Mouse (Mus musculus) kidney, postnatal 0 days (tissue): ENCODE results near the gene Cacna1c. TPM values are rescaled to one million over a fixed set of nuclear protein-coding genes. Genes with fewer than 3 reads are reported as not detected.

ENCODE experiments used
- ATAC-seq: fragments of 200-750 bp; cut with Nextera tagmentation; replicated peaks from 2 replicates; pipeline ENCODE4 v1.8.0; 2017; ENCODE audit warnings: low read depth, moderate number of reproducible peaks, moderate TSS enrichment, moderate library complexity; ENCODE audit not compliant: low FRiP score
- DNase-seq: peaks from one replicate; pipeline ENCODE4 v3.0.0-alpha.2; 2016; ENCODE audit warnings: low spot score
- H3K27ac ChIP-seq: fragments of 300-500 bp; sonication (generic); 2 replicates; pipeline ENCODE4 v1.5.1; 2014; ENCODE audit warnings: mild to moderate bottlenecking
- H3K27me3 ChIP-seq: fragments of 300-500 bp; sonication (generic); 2 replicates; pipeline ENCODE4 v1.6.1; 2014; ENCODE audit warnings: low read length, mixed read lengths; ENCODE audit not compliant: insufficient read depth
- H3K36me3 ChIP-seq: fragments of 300-500 bp; sonication (generic); 2 replicates; pipeline ENCODE4 v1.6.1; 2014; ENCODE audit warnings: low read length, mixed read lengths; ENCODE audit not compliant: insufficient read depth
- H3K4me1 ChIP-seq: fragments of 300-500 bp; sonication (generic); replicated peaks from 2 replicates; pipeline ENCODE4 v1.6.1; 2014; ENCODE audit warnings: antibody characterized with exemption, low read length, mixed read lengths; ENCODE audit not compliant: insufficient read depth
- H3K4me2 ChIP-seq: fragments of 300-500 bp; sonication (generic); 2 replicates; pipeline ENCODE4 v1.6.1; 2014; ENCODE audit warnings: mild to moderate bottlenecking, low read length, moderate library complexity, mixed read lengths
- H3K4me3 ChIP-seq: fragments of 300-500 bp; sonication (generic); replicated peaks from 2 replicates; pipeline ENCODE4 v1.5.1; 2014; ENCODE audit warnings: low read depth, low read length
- H3K9ac ChIP-seq: fragments of 300-500 bp; sonication (generic); 2 replicates; pipeline ENCODE4 v1.6.1; 2014; ENCODE audit warnings: low read depth, low read length
- H3K9me3 ChIP-seq: fragments of 300-500 bp; sonication (generic); replicated peaks from 2 replicates; pipeline ENCODE4 v1.6.1; 2016; ENCODE audit warnings: low read length, inconsistent platforms, mixed read lengths
- CTCF ChIP-seq: IDR thresholded peaks from 2 replicates; pipeline ENCODE4 v1.5.1; 2016; ENCODE audit warnings: antibody characterized with exemption, low read depth, mild to moderate bottlenecking, moderate library complexity
- WGBS: fragments of 180-500 bp; shearing (Covaris S2); extraction: QIAGEN DNeasy Blood & Tissue Kit; methylation state at CpG from one replicate; pipeline ENCODE4 v1.1.7; 2014; 5-methylcytosine and 5-hydroxymethylcytosine counted together
- polyA plus RNA-seq: library from polyadenylated mRNA; unstranded; fragments of >200 nt; fragmentation: Nextera tagmentation; extraction: Ambion mirVana; gene quantifications from 2 replicates; pipeline ENCODE4 v1.2.1, GENCODE M21; 2015

Cacna1c gene
- polyA plus RNA-seq, 1 experiment from 2014 or later = 1.3 TPM

DNA sequence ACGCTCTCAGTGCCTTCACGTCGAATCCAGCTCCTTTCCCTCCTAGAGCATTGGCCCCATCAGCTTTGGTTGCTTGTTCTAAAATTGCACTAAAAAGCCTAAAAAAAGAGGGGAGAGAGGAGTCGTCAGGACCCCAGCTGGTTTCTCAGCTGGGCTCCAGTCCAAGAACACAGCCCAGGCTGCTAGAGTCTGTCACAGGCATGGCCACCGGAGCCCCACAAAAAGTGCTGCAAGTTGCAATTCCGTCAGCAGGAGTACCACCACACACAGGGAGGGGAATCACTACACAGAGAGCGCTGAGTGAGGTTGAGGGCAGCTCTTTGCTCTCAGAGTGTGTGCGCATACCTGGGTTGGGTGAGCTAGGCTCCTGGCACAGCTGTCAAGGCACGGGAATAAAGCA is 419.8 kb downstream of the Cacna1c start:
- no peaks in the 10 kb centered on the region for H3K27me3 ChIP-seq
- no peak overlapping the region for H3K4me3 ChIP-seq
- whole genome bisulfite sequencing = 77% methylated on average over 9 of the region's 9 CpGs
- DNase-seq = peak; percentile 6
- H3K4me2 ChIP-seq = no peak overlapping the region
- H3K36me3 ChIP-seq = no peaks in the 10 kb centered on the region
- H3K9ac ChIP-seq = no peak overlapping the region
- 0 out of 2 replicates have a peak, but pooled peaks have one; percentile 40 for ATAC-seq
- H3K9me3 ChIP-seq = no peaks in the 10 kb centered on the region
- H3K27ac ChIP-seq = no peak overlapping the region
- no peak for TF ChIP-seq CTCF
- H3K4me1 ChIP-seq = no peaks in the 10 kb centered on the region

DNA sequence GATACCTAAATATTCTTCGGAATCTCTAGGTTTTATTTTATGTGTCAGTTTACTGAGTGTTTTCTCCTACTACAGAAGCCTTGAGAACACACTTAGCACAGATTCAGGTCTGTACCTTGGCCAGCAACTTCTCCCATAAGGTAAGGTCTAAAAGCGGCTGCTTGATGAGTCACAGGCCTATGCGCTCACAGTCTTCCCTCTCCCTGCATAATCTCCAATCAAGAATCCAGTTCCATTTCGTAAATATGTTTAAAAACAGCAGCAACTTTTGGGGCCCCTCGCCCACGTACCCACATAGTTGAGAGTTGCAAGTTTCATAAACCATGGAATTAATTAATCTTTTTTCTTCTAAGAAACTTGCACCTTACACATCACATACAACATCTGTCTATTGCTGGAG is 423.6 kb downstream of the Cacna1c start:
- WGBS = 90% methylated on average over 6 of the region's 6 CpGs
- ATAC-seq = no peak

DNA sequence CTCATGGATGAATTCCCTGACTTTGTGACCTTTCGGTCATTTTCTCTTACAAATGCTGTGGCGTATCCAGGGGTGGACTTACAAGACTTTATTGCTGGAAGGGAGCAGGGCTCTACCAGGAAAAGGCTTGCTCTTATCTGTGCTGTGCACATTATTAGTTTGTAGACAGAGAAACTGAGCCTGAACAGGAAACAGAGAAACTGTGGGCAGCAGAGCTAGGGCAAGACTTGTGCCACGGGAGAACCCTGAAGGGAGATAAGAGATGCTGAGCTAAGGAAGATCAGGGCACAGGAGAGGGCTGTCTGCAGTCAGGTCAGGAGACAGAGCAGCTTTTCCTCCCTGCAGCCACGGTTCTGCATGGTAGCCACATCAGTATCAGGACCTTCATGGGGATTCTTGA is 425.1 kb downstream of the Cacna1c start:
- no peaks in the 10 kb centered on the region for H3K36me3 ChIP-seq
- no peak overlapping the region for H3K4me2 ChIP-seq
- no peak overlapping the region for H3K4me3 ChIP-seq
- H3K27me3 ChIP-seq = no peaks in the 10 kb centered on the region
- H3K9ac ChIP-seq = no peak overlapping the region
- DNase-seq = no peak
- WGBS = 83% methylated on average over 4 of the region's 4 CpGs
- H3K27ac ChIP-seq = no peak overlapping the region
- H3K9me3 ChIP-seq = no peaks in the 10 kb centered on the region
- TF ChIP-seq CTCF = no peak
- no peaks in the 10 kb centered on the region for H3K4me1 ChIP-seq
- ATAC-seq = no peak

More for the DNA sequence above, 423.6 kb downstream of the Cacna1c start:
- Histone ChIP-seq H3K4me3 (no peak overlapping the region), H3K36me3 (no peaks in the 10 kb centered on the region), H3K9ac (no peak overlapping the region), H3K4me2 (no peak overlapping the region), H3K27ac (no peak overlapping the region), H3K9me3 (no peaks in the 10 kb centered on the region), H3K4me1 (no peaks in the 10 kb centered on the region), H3K27me3 (no peaks in the 10 kb centered on the region)
- DNase-seq = no peak
- TF ChIP-seq CTCF = no peak

DNA sequence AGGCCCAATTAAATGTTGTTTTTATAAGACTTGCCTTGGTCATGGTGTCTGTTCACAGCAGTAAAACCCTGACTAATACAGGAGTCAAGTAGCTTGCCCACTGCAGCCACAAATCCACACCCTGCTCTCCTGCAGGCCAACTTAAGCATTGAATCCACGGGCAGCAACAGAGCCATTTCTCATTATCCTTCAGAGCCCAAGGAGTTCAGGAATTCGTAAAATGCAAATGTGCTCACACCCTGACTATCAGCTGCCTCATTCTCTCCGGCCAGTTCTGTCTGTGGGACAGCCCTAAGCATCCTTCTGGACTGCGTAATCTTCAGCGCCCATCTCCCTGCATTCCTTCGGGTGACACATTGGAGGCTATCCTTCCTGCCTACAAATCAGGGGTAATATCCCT is 425.8 kb downstream of the Cacna1c start:
- DNase-seq = no peak
- no peak for ATAC-seq
- no peak overlapping the region for H3K4me2 ChIP-seq
- no peaks in the 10 kb centered on the region for H3K36me3 ChIP-seq
- H3K4me3 ChIP-seq = no peak overlapping the region
- no peak overlapping the region for H3K27ac ChIP-seq
- no peaks in the 10 kb centered on the region for H3K4me1 ChIP-seq
- TF ChIP-seq CTCF = no peak
- WGBS = 71% methylated on average over 6 of the region's 6 CpGs
- H3K9ac ChIP-seq = no peak overlapping the region
- H3K27me3 ChIP-seq = no peaks in the 10 kb centered on the region
- H3K9me3 ChIP-seq = no peaks in the 10 kb centered on the region

DNA sequence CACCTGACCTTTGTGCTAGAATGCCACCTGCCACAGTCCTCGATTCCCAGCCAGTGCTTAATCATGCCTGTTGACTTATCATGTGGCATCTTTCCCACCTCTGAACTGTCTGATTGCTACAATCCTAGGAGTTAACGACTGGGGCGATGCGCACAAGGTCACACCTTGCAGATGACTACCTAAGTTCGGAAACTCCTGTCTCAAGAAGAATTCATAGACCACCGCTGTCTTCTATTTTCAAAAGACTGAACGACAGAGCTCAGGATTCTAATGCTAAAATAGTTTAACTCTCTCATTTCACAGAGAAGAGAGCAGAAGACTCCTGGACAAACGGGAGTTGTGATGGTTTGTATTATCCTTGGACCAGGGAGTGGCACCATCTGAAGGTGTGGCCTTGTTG is 426.4 kb downstream of the Cacna1c start:
- no peak overlapping the region for H3K4me3 ChIP-seq
- no peaks in the 10 kb centered on the region for H3K27me3 ChIP-seq
- 79% methylated on average over 8 of the region's 8 CpGs for WGBS
- no peaks in the 10 kb centered on the region for H3K36me3 ChIP-seq
- ATAC-seq = no peak
- no peak overlapping the region for H3K27ac ChIP-seq
- H3K9ac ChIP-seq = no peak overlapping the region
- no peaks in the 10 kb centered on the region for H3K4me1 ChIP-seq
- no peaks in the 10 kb centered on the region for H3K9me3 ChIP-seq
- no peak overlapping the region for H3K4me2 ChIP-seq
- TF ChIP-seq CTCF = no peak
- DNase-seq = no peak

DNA sequence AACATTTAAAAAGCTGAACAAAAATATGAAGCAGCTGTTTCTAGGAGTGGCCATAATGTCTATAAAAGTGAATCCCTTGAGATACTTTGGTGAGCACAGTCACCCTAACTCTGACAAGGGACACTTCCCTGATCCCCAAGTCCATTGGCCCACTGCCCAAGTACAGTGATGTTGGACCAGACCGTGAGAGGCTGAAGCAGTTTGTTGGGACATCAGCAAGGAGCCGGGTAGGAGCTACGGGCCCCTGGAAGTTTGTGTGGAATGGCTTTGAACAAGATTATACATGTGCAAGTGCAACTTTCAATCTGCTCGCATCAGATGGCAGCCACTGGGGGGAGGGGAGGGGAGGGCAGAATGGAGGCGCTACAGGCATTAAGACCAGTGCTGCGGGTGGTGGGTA is 428.5 kb downstream of the Cacna1c start:
- Histone ChIP-seq H3K36me3 (no peaks in the 10 kb centered on the region), H3K4me3 (no peak overlapping the region), H3K4me1 (no peaks in the 10 kb centered on the region), H3K27ac (no peak overlapping the region), H3K4me2 (no peak overlapping the region), H3K27me3 (no peaks in the 10 kb centered on the region), H3K9ac (no peak overlapping the region), H3K9me3 (no peaks in the 10 kb centered on the region)
- 71% methylated on average over 6 of the region's 6 CpGs for WGBS
- TF ChIP-seq CTCF = no peak
- ATAC-seq = no peak
- DNase-seq = no peak

DNA sequence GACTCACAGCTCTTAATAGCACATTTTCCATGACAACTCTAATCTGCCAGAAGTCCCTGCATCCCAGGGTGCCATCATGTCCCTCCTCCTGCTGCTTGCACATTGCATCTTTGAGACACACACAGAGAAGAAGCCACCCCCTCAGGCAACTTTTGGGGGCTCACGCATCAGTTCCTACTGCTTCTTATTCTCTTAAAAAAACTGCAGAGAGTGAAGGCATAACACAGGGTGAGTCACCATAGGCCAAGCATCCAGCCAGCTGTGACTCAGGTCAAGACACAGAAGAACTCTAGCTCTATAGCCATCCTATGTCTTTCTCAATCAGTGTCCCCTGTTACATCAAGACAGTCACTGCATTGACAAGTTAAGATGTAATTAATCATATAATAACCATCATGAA is 431.0 kb downstream of the Cacna1c start:
- no peak overlapping the region for H3K9ac ChIP-seq
- H3K4me2 ChIP-seq = no peak overlapping the region
- no peaks in the 10 kb centered on the region for H3K27me3 ChIP-seq
- ATAC-seq (no peak), DNase-seq (no peak)
- H3K36me3 ChIP-seq = no peaks in the 10 kb centered on the region
- H3K9me3 ChIP-seq = no peaks in the 10 kb centered on the region
- TF ChIP-seq CTCF = no peak
- no peak overlapping the region for H3K4me3 ChIP-seq
- 86% methylated on average over 1 of the region's 1 CpGs for WGBS
- H3K4me1 ChIP-seq = no peaks in the 10 kb centered on the region
- no peak overlapping the region for H3K27ac ChIP-seq
